Mouse (Mus musculus) gastrocnemius, postnatal 10 days (tissue): ENCODE results near the gene Ets2. TPM values are rescaled to one million over a fixed set of nuclear protein-coding genes. Genes with fewer than 3 reads are reported as not detected.

ENCODE experiments used
- DNase-seq: peaks from one replicate; pipeline ENCODE4 v3.0.0; 2021; ENCODE audit warnings: mixed read lengths
- total RNA-seq, 2 experiments: library from RNA; stranded (reverse); gene quantifications; 2 replicates each; pipeline ENCODE4 v1.2.3; 2021

Ets2 gene
- total RNA-seq, 2 experiments from 2014 or later: 57.8 to 65.1 TPM

GRCm38 (mm10) chr16:95769066-95769995 lies 67.5 kb downstream of the Ets2 start:
- no peak for DNase-seq

- no peak for DNase-seq
Observed at GRCm38 (mm10) chr16:95769996-95770334, 68.1 kb downstream of the Ets2 start.

GRCm38 (mm10) chr16:95770402-95770801 lies 68.5 kb downstream of the Ets2 start:
- no peak for DNase-seq

Other genes with a start within 250 kb of the Ets2 start
- 10 to 100 TPM; 23.8 to 26.7 TPM for gene Erg, start 115.5 kb upstream of the Ets2 start, total RNA-seq